Mouse (Mus musculus): ENCODE results near the gene Bhlha9. TPM values are rescaled to one million over a fixed set of nuclear protein-coding genes. Genes with fewer than 3 reads are reported as not detected.

Bhlha9 gene
- polyA plus RNA-seq, 1 experiment from 2014 or later: 0.19 TPM

- Histone ChIP-seq H3K27ac (ENCODE audit: low read depth, low read length) (no peak overlapping the region), H3K9ac (ENCODE audit: low read depth, low read length) (no peak overlapping the region), H3K4me1 (replicated peaks; ENCODE audit: control insufficient read depth, insufficient read depth, low read length) (no peaks in the 10 kb centered on the region; the same call in 1 of the 2 replicates), H3K4me3 (ENCODE audit: low read depth, low read length) (no peak overlapping the region), H3K4me2 (replicated peaks; ENCODE audit: low read depth, low read length) (no peak overlapping the region), H3K36me3 (ENCODE audit: control insufficient read depth, insufficient read depth, low read length) (no peaks in the 10 kb centered on the region), H3K9me3 (ENCODE audit: control insufficient read depth, low read length) (no peaks in the 10 kb centered on the region), H3K27me3 (ENCODE audit: control insufficient read depth, insufficient read depth, low read length) (no peaks in the 10 kb centered on the region)
- DNase-seq (ENCODE audit: low spot score) (no peak), ATAC-seq (ENCODE audit: low FRiP score) (no peak)
- 33% methylated on average over 1 of the region's 1 CpGs for WGBS
Observed at GRCm38 (mm10) chr11:76708881-76709280, 36.6 kb downstream of the Bhlha9 start.

- H3K4me1 ChIP-seq (replicated peaks; ENCODE audit: control insufficient read depth, insufficient read depth, low read length): no peaks in the 10 kb centered on the region; the same call in 1 of the 2 replicates
- no peaks in the 10 kb centered on the region for H3K36me3 ChIP-seq (ENCODE audit: control insufficient read depth, insufficient read depth, low read length)
- ATAC-seq (ENCODE audit: low FRiP score): no peak
- H3K4me3 ChIP-seq (ENCODE audit: low read depth, low read length): no peak overlapping the region
- no peak overlapping the region for H3K27ac ChIP-seq (ENCODE audit: low read depth, low read length)
- H3K9me3 ChIP-seq (ENCODE audit: control insufficient read depth, low read length): no peaks in the 10 kb centered on the region
- 0 out of 2 replicates have a peak overlapping the region, but pooled peaks have one; percentile 14 for H3K4me2 ChIP-seq (replicated peaks; ENCODE audit: low read depth, low read length)
- 25% methylated on average over 11 of the region's 17 CpGs for WGBS
- peak; percentile 46 for DNase-seq (ENCODE audit: low spot score)
- H3K27me3 ChIP-seq (ENCODE audit: control insufficient read depth, insufficient read depth, low read length): no peaks in the 10 kb centered on the region
- no peak overlapping the region for H3K9ac ChIP-seq (ENCODE audit: low read depth, low read length)
Observed at GRCm38 (mm10) chr11:76709625-76710452, 37.6 kb downstream of the Bhlha9 start.

- DNase-seq (ENCODE audit: low spot score): no peak
- H3K9me3 ChIP-seq (ENCODE audit: control insufficient read depth, low read length): no peaks in the 10 kb centered on the region
- 76% methylated on average over 4 of the region's 4 CpGs for WGBS
- no peaks in the 10 kb centered on the region for H3K36me3 ChIP-seq (ENCODE audit: control insufficient read depth, insufficient read depth, low read length)
- no peak for ATAC-seq (ENCODE audit: low FRiP score)
- H3K4me1 ChIP-seq (replicated peaks; ENCODE audit: control insufficient read depth, insufficient read depth, low read length): no peaks in the 10 kb centered on the region
- H3K9ac ChIP-seq (ENCODE audit: low read depth, low read length): no peak overlapping the region
- no peak overlapping the region for H3K4me3 ChIP-seq (ENCODE audit: low read depth, low read length)
- no peak overlapping the region for H3K4me2 ChIP-seq (replicated peaks; ENCODE audit: low read depth, low read length)
- H3K27ac ChIP-seq (ENCODE audit: low read depth, low read length): no peak overlapping the region
- no peaks in the 10 kb centered on the region for H3K27me3 ChIP-seq (ENCODE audit: control insufficient read depth, insufficient read depth, low read length)
Observed at GRCm38 (mm10) chr11:76717000-76717399, 44.7 kb downstream of the Bhlha9 start.

Other genes with a start within 250 kb of the Bhlha9 start
- gene Abr, start 50.2 kb upstream of the Bhlha9 start, polyA plus RNA-seq (2014; fragmentation: Nextera tagmentation; extraction: Ambion mirVana): 35.8 and 41.7 TPM in 2 replicates
- 0.14 TPM in 1 of 2 replicates, not detected in the other for gene Trarg1, start 7.3 kb downstream of the Bhlha9 start, polyA plus RNA-seq (2014; fragmentation: Nextera tagmentation; extraction: Ambion mirVana)
- gene Gosr1, start 91.1 kb downstream of the Bhlha9 start, polyA plus RNA-seq (2014; fragmentation: Nextera tagmentation; extraction: Ambion mirVana): 28.3 and 28.4 TPM in 2 replicates
- 15.4 and 16.0 TPM in 2 replicates for gene Cpd, start 174.5 kb downstream of the Bhlha9 start, polyA plus RNA-seq (2014; fragmentation: Nextera tagmentation; extraction: Ambion mirVana)
- 0.17 TPM in 1 of 2 replicates, not detected in the other for gene Tmigd1, start 229.7 kb downstream of the Bhlha9 start, polyA plus RNA-seq (2014; fragmentation: Nextera tagmentation; extraction: Ambion mirVana)